Mouse (Mus musculus) layer of hippocampus, postnatal 25 days (tissue): ENCODE data around the gene Sbf1. TPM values are rescaled to one million over a fixed set of nuclear protein-coding genes. Genes with fewer than 3 reads are reported as not detected.
A peak's percentile ranks its signal among the peaks of the same experiment; 100 is the strongest.

Experiments
- DNase-seq, 2 experiments: peaks; one replicate each; pipeline ENCODE4 v3.0.0; 2022; ENCODE audit warnings: mixed read lengths in 2 of 2, low spot score in 1 of 2; ENCODE audit errors: extremely low spot score in 1 of 2
- total RNA-seq, 2 experiments: library from RNA; stranded (reverse); gene quantifications; 2 replicates each; pipeline ENCODE4 v1.2.3; 2021

The Sbf1 gene
- 100 to 1,000 TPM; 317 to 364 TPM for total RNA-seq

DNA sequence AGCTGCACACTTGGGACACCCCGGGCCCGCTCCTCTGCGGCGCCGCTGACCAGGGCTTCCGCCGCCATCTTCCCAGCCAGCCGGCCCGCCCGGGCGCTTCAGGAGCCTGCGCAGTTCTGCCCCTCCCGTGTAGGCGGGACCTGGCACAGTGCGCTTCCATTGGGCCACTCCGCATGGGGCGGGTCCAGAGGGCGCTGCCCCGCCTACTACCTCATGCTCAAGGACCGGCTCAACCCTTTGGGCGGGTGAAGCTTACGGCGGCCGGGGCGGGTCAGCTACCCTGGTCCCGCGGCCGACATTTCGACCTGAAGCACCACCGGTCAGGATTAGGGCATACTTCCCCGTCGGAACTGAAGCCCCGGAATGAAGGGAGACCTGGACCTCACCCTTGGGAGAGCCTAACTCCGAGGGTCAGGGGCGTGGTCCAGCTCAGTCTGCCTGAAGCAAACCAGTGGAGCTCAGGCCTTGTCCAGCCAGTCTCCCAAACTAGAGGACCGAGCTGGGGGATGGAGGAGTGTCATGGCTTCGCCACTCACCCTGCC is at the start of gene Sbf1:
TSS of gene Sbf1 (minus strand) at position 122 of the 542 bp plus-strand sequence.
- peak; percentile 87 to 90 for DNase-seq

DNA sequence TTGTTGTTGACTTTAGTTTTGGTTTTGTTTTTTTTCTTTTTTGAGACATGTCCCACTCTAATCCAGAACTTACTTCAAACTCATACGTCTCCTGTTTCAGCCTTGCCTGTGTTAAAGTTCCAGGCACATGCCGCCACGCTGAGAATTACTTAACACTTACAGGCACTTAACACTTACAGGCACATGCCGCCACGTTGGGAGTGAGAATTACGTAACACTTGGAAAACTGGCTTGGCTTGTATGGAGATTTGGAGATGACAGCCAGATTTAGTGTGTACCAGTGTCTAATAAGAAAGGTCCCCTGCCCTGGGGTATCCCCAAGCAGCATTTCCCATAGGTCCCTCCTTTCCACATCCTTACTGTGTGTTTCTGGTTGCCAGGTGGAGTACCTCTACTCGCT is 47.9 kb upstream of the Sbf1 start:
- DNase-seq, result no peak

- DNase-seq, result no peak
These were observed 43.7 kb upstream of the Sbf1 start for GRCm38 (mm10) chr15:89358784-89359183.

GRCm38 (mm10) chr15:89356372-89356771 is 41.3 kb upstream of the Sbf1 start:
- DNase-seq, result peak in 1 of 2 experiments; percentile 54

- DNase-seq, result peak; percentile 93 to 94
These were observed 40.4 kb upstream of the Sbf1 start, which contains the start of the genes Lmf2 and Ncaph2 for GRCm38 (mm10) chr15:89355241-89356187. Gene Lmf2, minus strand, starts transcription at chr15:89355659. Gene Ncaph2, plus strand, starts transcription at chr15:89355719.

- DNase-seq, result no peak
These were observed 39.3 kb upstream of the Sbf1 start for GRCm38 (mm10) chr15:89354455-89354854.

GRCm38 (mm10) chr15:89353837-89354236 is 38.7 kb upstream of the Sbf1 start:
- no peak for DNase-seq

- no peak for DNase-seq
These were observed 37.7 kb upstream of the Sbf1 start for GRCm38 (mm10) chr15:89352795-89353194.

GRCm38 (mm10) chr15:89352054-89352453 is 36.9 kb upstream of the Sbf1 start:
- no peak for DNase-seq

DNA sequence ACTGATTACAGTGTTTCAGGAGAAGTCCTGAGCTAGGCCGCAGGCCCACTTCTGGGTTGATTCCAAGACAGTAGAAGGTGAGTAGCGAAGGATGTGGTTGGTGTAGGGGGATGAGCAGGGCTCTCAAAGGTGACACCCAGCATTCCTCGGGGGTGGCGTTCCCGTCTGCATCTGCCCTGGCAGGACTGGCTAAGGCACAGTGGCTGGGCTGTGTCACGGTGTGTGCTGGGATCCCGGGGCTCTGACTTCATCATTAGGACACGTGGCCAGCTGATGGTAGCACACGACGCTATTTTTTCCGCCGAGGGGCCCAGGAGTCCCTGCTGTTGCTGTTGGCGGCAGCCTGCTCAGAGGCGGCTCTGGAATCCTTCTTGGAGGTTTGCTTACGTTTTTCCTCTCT is 36.2 kb upstream of the Sbf1 start:
- DNase-seq, result no peak

DNA sequence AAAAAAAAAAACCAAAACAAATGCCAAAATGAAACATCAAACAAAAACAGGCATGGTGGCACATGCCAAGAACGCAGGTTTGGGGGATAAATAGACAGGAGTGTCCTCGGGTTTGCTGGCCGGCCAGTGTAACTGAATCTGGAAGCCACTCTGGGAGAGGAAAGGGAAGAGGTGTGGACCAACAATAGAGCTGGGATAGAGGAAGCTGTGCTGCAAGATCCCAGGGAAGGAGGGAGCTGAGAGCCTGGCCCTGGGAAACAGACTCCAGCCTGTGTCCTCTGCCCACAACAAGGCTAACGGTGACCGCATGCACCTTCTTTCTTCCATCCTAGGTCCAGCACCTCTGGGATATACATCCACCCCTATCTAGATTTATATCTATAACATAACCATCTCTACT is 35.3 kb upstream of the Sbf1 start:
- DNase-seq, result no peak

- DNase-seq, result no peak
These were observed 28.2 kb upstream of the Sbf1 start for GRCm38 (mm10) chr15:89343325-89343724.

- DNase-seq, result no peak
These were observed 26.6 kb upstream of the Sbf1 start for GRCm38 (mm10) chr15:89341678-89342077.

DNA sequence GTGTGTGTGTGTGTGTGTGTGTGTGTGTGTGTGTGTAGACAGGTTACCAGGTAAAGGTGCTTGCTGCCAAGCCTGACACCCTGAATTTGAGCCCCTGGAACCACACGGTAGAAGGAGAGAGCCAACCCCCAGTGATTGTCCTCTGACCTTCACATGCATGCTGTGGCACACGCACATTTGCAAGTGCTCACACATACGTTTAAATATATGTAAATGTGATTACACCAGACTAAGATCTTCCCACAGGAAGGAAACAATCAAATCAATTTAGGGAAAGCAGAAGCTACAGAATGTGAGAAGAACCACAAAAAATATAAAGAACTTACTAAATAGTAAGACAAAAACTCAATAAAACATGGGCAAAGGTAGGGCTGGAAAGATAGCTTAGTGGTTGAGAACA is 25.0 kb upstream of the Sbf1 start:
- no peak for DNase-seq

GRCm38 (mm10) chr15:89339696-89340095 is 24.6 kb upstream of the Sbf1 start:
- DNase-seq, result no peak

GRCm38 (mm10) chr15:89336422-89336821 is 21.3 kb upstream of the Sbf1 start:
- DNase-seq, result no peak

DNA sequence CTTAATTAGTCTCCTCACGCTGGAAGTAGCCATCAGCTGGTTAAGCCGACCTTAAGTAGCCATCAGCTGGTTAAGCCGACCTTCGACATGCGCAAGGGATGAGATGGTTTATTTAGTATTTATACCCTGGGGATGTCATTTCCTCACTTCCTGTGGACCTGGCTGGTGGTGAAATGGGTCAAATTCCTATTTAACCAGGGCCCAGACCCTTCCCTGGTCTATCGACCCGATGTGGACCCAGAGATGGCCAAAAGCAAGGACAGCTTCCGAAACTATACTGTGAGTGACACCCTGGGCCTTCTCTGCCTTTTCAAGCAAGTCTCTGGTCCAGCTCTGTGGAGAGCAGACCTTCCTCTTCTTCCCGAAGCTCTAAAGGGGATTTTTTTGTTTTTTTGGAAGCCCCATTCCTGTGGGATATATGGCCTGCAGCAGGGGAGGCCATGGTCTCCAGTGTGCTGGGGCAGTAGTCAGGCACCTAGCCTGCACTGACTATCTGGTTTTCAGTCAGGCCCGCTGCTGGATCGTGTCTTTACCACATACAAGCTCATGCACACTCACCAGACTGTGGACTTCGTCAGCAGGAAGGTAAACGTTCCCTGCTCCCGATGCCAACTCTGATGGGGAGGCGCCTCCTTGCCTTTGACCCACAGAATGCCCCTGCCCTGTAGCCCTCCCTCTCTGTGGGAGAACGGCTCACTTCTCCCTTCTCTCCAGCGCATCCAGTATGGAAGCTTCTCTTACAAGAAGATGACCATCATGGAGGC is 19.8 kb upstream of the Sbf1 start:
- DNase-seq, result no peak

DNA sequence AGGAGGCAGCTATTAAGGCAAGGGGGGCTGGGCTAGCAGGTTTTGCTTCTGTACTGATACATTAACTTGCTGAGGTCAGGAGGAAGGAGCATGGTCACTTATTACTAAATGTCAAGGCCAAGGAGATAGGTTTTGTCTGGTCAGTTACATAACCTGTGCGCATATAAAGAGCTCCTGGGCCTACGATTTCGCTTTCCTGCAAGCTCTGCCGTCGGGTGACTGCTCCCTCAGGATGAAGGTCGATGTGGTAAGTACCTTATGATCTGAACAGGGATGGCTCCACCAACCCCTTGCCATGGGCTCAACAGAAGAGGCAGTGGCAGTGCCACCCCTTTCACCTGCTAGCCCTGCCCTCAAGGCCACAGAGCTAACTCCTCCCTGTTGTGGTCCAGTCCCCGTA is 19.2 kb upstream of the Sbf1 start, which contains the start of gene Miox:
TSS of gene Miox (plus strand) at position 128 of the 400 bp plus-strand sequence.
- no peak for DNase-seq

- DNase-seq, result no peak
These were observed 11.3 kb upstream of the Sbf1 start for GRCm38 (mm10) chr15:89326441-89326840.

DNA sequence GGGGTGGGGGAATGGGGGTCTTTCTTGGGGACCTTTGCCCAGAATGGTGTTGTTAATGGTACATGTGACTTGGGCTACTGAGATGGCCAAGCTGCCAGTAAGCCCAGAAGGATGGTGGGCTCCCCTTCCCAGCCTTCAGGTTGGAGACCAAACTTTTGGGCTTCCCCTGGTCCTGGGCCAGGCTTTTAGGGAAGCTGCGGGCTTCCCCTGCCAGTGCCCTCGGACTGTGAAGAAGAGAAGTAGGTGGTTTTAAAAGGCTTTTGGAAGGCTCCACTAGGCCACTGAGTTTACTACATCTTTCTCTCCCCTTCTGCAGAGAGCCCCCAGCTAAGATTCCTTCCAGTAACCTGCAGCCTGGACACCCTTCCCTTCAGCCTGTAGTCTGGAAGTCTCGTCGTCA is 8.5 kb upstream of the Sbf1 start:
- no peak for DNase-seq
